Mouse (Mus musculus) ES-E14 (cell line): ENCODE measurements around the gene Eddm3b. TPM values are rescaled to one million over a fixed set of nuclear protein-coding genes. Genes with fewer than 3 reads are reported as not detected.

Source experiments
- DNase-seq: peaks from one replicate; pipeline ENCODE4 v3.0.0-alpha.2; 2013; ENCODE audit warnings: low read depth, low spot score
- H3K27ac ChIP-seq: 2 replicates; pipeline ENCODE4 v1.5.1; 2012; ENCODE audit warnings: low read depth, mild to moderate bottlenecking, low read length, moderate library complexity, mixed read lengths; ENCODE audit not compliant: poor library complexity, insufficient read depth, severe bottlenecking
- H3K36me3 ChIP-seq: 2 replicates; pipeline ENCODE4 v1.6.1; 2012; ENCODE audit warnings: mild to moderate bottlenecking, low read length, moderate library complexity, mixed read lengths; ENCODE audit not compliant: control insufficient read depth, poor library complexity, insufficient read depth, severe bottlenecking
- H3K4me1 ChIP-seq, 2 experiments: fragments of 150-350 bp in 1 of 2; sonication (generic) in 1 of 2; 2 replicates each; pipeline ENCODE4 v1.6.1; 2012; ENCODE audit warnings: low read length in 2 of 2, mild to moderate bottlenecking in 1 of 2, mixed read lengths in 1 of 2; ENCODE audit not compliant: control insufficient read depth in 2 of 2, insufficient read depth in 2 of 2, poor library complexity in 1 of 2
- H3K4me3 ChIP-seq, 2 experiments: fragments of 150-350 bp in 1 of 2; sonication (generic) in 1 of 2; 2 replicates each; pipeline ENCODE4 v1.5.1; 2012; ENCODE audit warnings: low read length in 2 of 2, low read depth in 1 of 2, mild to moderate bottlenecking in 1 of 2, mixed read lengths in 1 of 2; ENCODE audit not compliant: insufficient read depth in 1 of 2, poor library complexity in 1 of 2, severe bottlenecking in 1 of 2
- H3K9ac ChIP-seq: 2 replicates; pipeline ENCODE4 v1.6.1; 2012; ENCODE audit warnings: low read depth, mild to moderate bottlenecking, low read length, mixed read lengths; ENCODE audit not compliant: poor library complexity, insufficient read depth, severe bottlenecking
- H3K9me3 ChIP-seq: fragments of 150-350 bp; sonication (generic); 2 replicates; pipeline ENCODE4 v1.6.1; 2012; ENCODE audit warnings: low read depth, mild to moderate bottlenecking, low read length; ENCODE audit not compliant: control insufficient read depth, insufficient read depth
- CHD2 ChIP-seq: IDR thresholded peaks from 2 replicates; pipeline ENCODE4 v1.6.1; 2014; ENCODE audit warnings: mild to moderate bottlenecking, low read depth, low read length, inconsistent platforms
- HCFC1 ChIP-seq: IDR thresholded peaks from 2 replicates; pipeline ENCODE4 v1.6.1; 2012; ENCODE audit warnings: low read length, inconsistent platforms, borderline replicate concordance; ENCODE audit not compliant: insufficient read depth
- MAFK ChIP-seq: IDR thresholded peaks from 2 replicates; pipeline ENCODE4 v1.6.1; 2014; ENCODE audit warnings: mild to moderate bottlenecking, low read depth, low read length, inconsistent platforms; ENCODE audit not compliant: insufficient read depth
- ZC3H11A ChIP-seq: IDR thresholded peaks from 2 replicates; pipeline ENCODE4 v1.6.1; 2012; ENCODE audit warnings: low read depth, mild to moderate bottlenecking, inconsistent platforms, low read length, borderline replicate concordance
- ZNF384 ChIP-seq: IDR thresholded peaks from 2 replicates; pipeline ENCODE4 v1.6.1; 2012; ENCODE audit warnings: low read depth, low read length, inconsistent platforms
- in situ Hi-C, 2 experiments: fragments of 600-800 bp; cut with MboI; formaldehyde crosslinking; loops; one replicate each; pipeline ENCODE4 v1.15.1; 2025; ENCODE audit warnings: low sequenced_read_pairs in 2 of 2, inconsistent platforms in 1 of 2; ENCODE audit not compliant: unreplicated experiment in 2 of 2
- total RNA-seq: library from RNA; depleted of rRNA; stranded (reverse); fragments of 300-350 nt; gene quantifications from 2 replicates; pipeline ENCODE4 v1.2.3, GENCODE M21; 2012

Eddm3b gene
- total RNA-seq, 1 experiment = not detected

DNA sequence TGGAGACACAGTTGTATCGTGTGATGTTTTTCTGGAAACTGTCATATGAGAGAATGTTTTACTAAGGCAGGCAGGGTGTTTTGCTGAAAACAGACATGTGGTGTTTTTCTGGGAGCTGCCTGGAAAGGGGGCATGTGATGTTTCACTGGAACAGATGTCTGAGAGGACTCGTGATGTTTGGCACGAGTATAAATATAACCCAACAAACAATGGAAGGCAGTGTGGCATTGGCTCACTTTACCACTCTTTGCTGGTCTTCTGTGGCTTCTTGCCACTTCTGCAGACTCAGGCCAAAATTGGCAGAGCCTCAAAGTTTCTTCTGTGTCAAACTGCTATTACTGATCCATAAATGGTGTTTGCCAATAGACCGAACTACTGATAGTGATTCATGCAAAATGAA, 29.1 kb downstream of the Eddm3b start:
- in situ Hi-C loops = no loop called here
- H3K9me3 ChIP-seq = no peaks in the 10 kb centered on the region
- H3K9ac ChIP-seq = no peak overlapping the region
- no peak for TF ChIP-seq MAFK
- no peak for TF ChIP-seq HCFC1
- TF ChIP-seq CHD2 = no peak
- no peak for TF ChIP-seq ZNF384
- no peak for TF ChIP-seq ZC3H11A
- DNase-seq = no peak
- H3K27ac ChIP-seq = no peak overlapping the region
- no peaks in the 10 kb centered on the region for H3K4me1 ChIP-seq
- no peaks in the 10 kb centered on the region for H3K36me3 ChIP-seq
- no peak overlapping the region for H3K4me3 ChIP-seq

DNA sequence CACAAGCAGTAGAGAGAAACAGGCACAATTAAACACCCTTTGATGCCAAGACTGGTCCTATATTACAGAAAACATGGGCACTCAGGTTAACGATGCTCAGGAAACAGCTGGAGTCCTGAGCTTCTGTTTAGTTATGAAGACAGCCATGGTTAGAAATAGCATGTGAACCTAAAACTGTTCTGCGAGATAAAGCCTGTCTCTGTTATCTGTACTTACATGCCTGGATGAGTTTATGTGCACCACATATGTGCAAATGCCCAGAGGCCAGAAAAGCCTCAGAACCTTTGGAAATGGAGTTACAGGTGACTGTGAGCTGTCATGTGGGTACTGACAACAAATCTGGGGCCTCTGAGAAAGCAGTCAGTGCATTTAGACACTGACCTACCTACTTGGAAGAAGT, 29.7 kb downstream of the Eddm3b start:
- H3K4me3 ChIP-seq = no peak overlapping the region
- H3K4me1 ChIP-seq = no peaks in the 10 kb centered on the region
- no peak for DNase-seq
- TF ChIP-seq ZC3H11A (no peak), HCFC1 (no peak), MAFK (no peak), ZNF384 (no peak), CHD2 (no peak)
- no peak overlapping the region for H3K27ac ChIP-seq
- no peak overlapping the region for H3K9ac ChIP-seq
- H3K9me3 ChIP-seq = no peaks in the 10 kb centered on the region
- H3K36me3 ChIP-seq = no peaks in the 10 kb centered on the region
- in situ Hi-C loops = no loop called here

DNA sequence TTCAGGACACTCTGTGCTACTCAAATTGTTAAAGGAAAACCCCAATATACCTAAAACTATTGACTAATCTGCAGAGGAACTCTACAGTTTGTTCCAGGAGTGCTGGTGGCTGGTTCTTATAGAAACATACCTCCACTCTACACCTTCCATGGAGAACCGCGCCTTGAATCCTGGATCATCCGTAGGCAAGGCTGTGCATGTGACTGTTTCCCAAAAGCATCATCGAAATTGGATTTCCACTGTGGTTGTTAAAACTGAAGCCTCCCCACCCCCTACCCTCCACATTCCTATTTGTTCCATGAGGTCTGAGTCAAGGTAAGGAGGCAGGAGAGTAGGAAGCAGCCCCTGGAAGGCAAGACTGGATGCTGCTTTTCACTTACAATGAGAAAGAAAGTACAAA, 30.2 kb downstream of the Eddm3b start:
- Histone ChIP-seq H3K4me3 (no peak overlapping the region), H3K27ac (no peak overlapping the region), H3K4me1 (no peaks in the 10 kb centered on the region), H3K9me3 (no peaks in the 10 kb centered on the region), H3K9ac (no peak overlapping the region), H3K36me3 (no peaks in the 10 kb centered on the region)
- no peak for TF ChIP-seq CHD2
- no peak for TF ChIP-seq ZNF384
- TF ChIP-seq ZC3H11A = no peak
- no peak for TF ChIP-seq MAFK
- TF ChIP-seq HCFC1 = no peak
- in situ Hi-C loops = no loop called here
- no peak for DNase-seq

DNA sequence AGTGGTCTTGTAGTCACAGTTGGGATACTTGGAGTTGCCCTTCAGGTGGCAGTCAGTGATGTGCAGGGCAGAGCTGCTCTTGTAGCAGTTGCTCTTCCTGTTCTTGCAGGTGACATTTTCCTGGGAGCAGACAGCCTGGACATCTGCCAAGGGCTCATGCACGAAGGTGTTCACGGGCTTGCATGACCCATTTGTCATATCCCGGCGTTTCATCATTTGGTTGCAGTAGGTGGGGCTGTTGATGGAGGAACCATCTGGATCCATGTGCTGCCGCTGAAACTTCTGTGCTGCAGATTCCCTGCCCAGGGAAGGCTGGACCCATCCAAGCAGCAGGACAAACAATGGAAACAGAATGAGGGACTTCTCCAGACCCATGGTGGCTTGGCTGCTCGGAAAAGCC, 31.3 kb downstream of the Eddm3b start:
- Histone ChIP-seq H3K27ac (no peak overlapping the region), H3K9me3 (no peaks in the 10 kb centered on the region), H3K4me3 (no peak overlapping the region), H3K36me3 (no peaks in the 10 kb centered on the region), H3K9ac (no peak overlapping the region), H3K4me1 (no peaks in the 10 kb centered on the region)
- TF ChIP-seq HCFC1 = no peak
- no peak for TF ChIP-seq ZNF384
- no peak for TF ChIP-seq MAFK
- TF ChIP-seq CHD2 = no peak
- no peak for TF ChIP-seq ZC3H11A
- in situ Hi-C loops = no loop called here
- no peak for DNase-seq

DNA sequence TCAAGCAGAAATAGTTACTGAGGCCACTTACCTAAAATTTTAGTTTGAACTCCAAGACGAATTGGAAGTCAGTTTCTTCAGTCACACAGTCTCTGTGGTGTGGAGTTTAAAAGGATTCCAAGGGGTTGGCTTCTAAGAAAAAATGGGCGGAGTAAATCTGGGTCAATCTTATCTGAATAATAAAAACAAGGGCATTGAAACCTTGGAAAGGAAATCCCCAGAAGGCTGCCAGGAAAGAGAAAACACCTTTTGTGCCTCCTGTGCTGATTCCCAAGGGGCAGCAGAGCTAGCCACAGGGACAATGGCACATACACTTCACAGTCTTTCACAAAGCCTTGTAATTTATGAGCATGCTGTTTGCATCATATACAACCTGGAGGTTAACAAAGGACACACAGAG, 32.5 kb downstream of the Eddm3b start, which contains the start of gene Rnase1:
Gene Rnase1, minus strand, starts transcription at position 101 of the 400 bp plus-strand sequence.
- in situ Hi-C loops = no loop called here
- Histone ChIP-seq H3K36me3 (no peaks in the 10 kb centered on the region), H3K27ac (no peak within 1 kb of the TSS), H3K4me1 (no peaks in the 10 kb centered on the region), H3K4me3 (no peak within 1 kb of the TSS), H3K9me3 (no peaks in the 10 kb centered on the region), H3K9ac (no peak within 1 kb of the TSS)
- DNase-seq = no peak
- TF ChIP-seq ZNF384 (no peak), CHD2 (no peak), ZC3H11A (no peak), HCFC1 (no peak), MAFK (no peak)
